Mouse (Mus musculus) brain, embryonic 14.5 days (tissue): ENCODE data around the gene Ctdspl.

Source experiments
- CTCF ChIP-seq: fragments of 200-500 bp; IDR thresholded peaks from 2 replicates; pipeline ENCODE4 v1.5.1; 2012; ENCODE audit warnings: inconsistent platforms, mild to moderate bottlenecking, moderate library complexity, borderline replicate concordance; ENCODE audit not compliant: insufficient read depth, insufficient read length; ENCODE audit errors: extremely low read depth
- POLR2A ChIP-seq: fragments of 200-500 bp; IDR thresholded peaks from 2 replicates; pipeline ENCODE4 v1.6.1; 2012; ENCODE audit warnings: mild to moderate bottlenecking, inconsistent platforms, borderline replicate concordance; ENCODE audit not compliant: poor library complexity, insufficient read depth, insufficient read length, severe bottlenecking; ENCODE audit errors: extremely low read depth

DNA sequence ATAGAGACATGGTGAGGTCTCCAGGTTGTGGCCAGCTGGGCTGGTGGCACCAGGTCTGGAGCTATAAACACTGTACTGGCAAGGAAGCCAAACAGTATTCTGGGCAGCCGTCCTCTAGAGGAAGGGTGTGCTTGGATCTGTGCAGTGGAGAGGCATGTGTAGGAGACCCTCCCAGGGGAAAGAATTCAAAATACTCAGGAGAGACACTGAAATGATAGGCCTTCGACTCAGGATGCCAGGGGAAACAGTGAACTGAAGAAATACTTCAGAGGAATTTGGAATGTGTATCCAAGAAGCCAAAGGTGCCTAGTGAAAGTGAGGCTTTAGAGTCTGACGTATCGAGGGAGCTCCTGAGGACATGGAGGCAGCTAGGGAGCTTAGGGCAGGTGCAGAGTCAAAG is 23.4 kb downstream of the Ctdspl start:
- no peak for TF ChIP-seq POLR2A
- TF ChIP-seq CTCF = no peak
